Mouse (Mus musculus) left cerebral cortex, postnatal 14 days (tissue): Measurements from ENCODE around the gene Npas2. TPM values are rescaled to one million over a fixed set of nuclear protein-coding genes. Genes with fewer than 3 reads are reported as not detected.

ENCODE experiments used
- DNase-seq, 2 experiments: peaks; one replicate each; pipeline ENCODE4 v3.0.0; 2021 to 2022; ENCODE audit warnings: low spot score in 2 of 2, mixed read lengths in 1 of 2
- intact Hi-C: fragments of 180-260 bp; cut with DNase I; formaldehyde crosslinking; loops from one replicate; pipeline ENCODE4 v1.15.1; 2025
- total RNA-seq, 2 experiments: library from RNA; stranded (reverse); gene quantifications; 2 replicates each; pipeline ENCODE4 v1.2.3; 2021

Gene Npas2
- total RNA-seq, 2 experiments from 2014 or later = 52.9 to 54.5 TPM

- intact Hi-C loops = no loop called here
- DNase-seq = peak in 1 of 2 experiments; percentile 43
These were observed 124.4 kb downstream of the Npas2 start for GRCm38 (mm10) chr1:39317935-39318334.

- peak in 1 of 2 experiments; percentile 61 for DNase-seq
- intact Hi-C loops = no loop called here
These were observed 125.3 kb downstream of the Npas2 start for GRCm38 (mm10) chr1:39318870-39319269.

- intact Hi-C loops = no loop called here
These were observed 128.4 kb downstream of the Npas2 start for GRCm38 (mm10) chr1:39321954-39322353.

GRCm38 (mm10) chr1:39325228-39325627 is 131.7 kb downstream of the Npas2 start:
- intact Hi-C loops = no loop called here

More at GRCm38 (mm10) chr1:39321954-39322353, 128.4 kb downstream of the Npas2 start:
- no peak for DNase-seq

GRCm38 (mm10) chr1:39327546-39327945 is 134.0 kb downstream of the Npas2 start:
- peak in 1 of 2 experiments; percentile 49 for DNase-seq
- intact Hi-C loops = no loop called here

More at GRCm38 (mm10) chr1:39325228-39325627, 131.7 kb downstream of the Npas2 start:
- DNase-seq = no peak

GRCm38 (mm10) chr1:39330857-39331594 is 137.5 kb downstream of the Npas2 start:
- DNase-seq = no peak
- intact Hi-C loops = loop anchor here (10.0 kb wide), 1 partner anchor 236 kb away; no protein-coding TSS in a partner anchor

GRCm38 (mm10) chr1:39332456-39332855 is 138.9 kb downstream of the Npas2 start:
- no peak for DNase-seq
- intact Hi-C loops = loop anchor here (10.0 kb wide), 1 partner anchor 238 kb away; no protein-coding TSS in a partner anchor

GRCm38 (mm10) chr1:39335561-39336196 is 142.1 kb downstream of the Npas2 start:
- no peak for DNase-seq
- intact Hi-C loops = loop anchor here (10.0 kb wide), 1 partner anchor 241 kb away; no protein-coding TSS in a partner anchor

GRCm38 (mm10) chr1:39336788-39337187 is 143.3 kb downstream of the Npas2 start:
- peak in 1 of 2 experiments; percentile 40 for DNase-seq
- intact Hi-C loops = loop anchor here (10.0 kb wide), 1 partner anchor 242 kb away; no protein-coding TSS in a partner anchor

- DNase-seq = no peak
- intact Hi-C loops = loop anchor here (10.0 kb wide), 1 partner anchor 244 kb away; no protein-coding TSS in a partner anchor
These were observed 145.3 kb downstream of the Npas2 start for GRCm38 (mm10) chr1:39338831-39339230.

GRCm38 (mm10) chr1:39339455-39339854 is 145.9 kb downstream of the Npas2 start:
- intact Hi-C loops = loop anchor here (10.0 kb wide), 1 partner anchor 245 kb away; no protein-coding TSS in a partner anchor

GRCm38 (mm10) chr1:39340156-39340555 is 146.6 kb downstream of the Npas2 start:
- DNase-seq = no peak
- intact Hi-C loops = loop anchor here (2.0 to 10.0 kb wide), 2 partner anchors 145 to 329 kb away; partner anchors contain the start of gene Npas2

More at GRCm38 (mm10) chr1:39339455-39339854, 145.9 kb downstream of the Npas2 start:
- DNase-seq = no peak

- intact Hi-C loops = loop anchor here (2.0 to 10.0 kb wide), 2 partner anchors 146 to 330 kb away; partner anchors contain the start of gene Npas2
- peak; percentile 58 to 61 for DNase-seq
These were observed 147.1 kb downstream of the Npas2 start for GRCm38 (mm10) chr1:39340647-39341046.

GRCm38 (mm10) chr1:39341807-39342206 is 148.3 kb downstream of the Npas2 start:
- intact Hi-C loops = loop anchor here (2.0 to 10.0 kb wide), 2 partner anchors 147 to 331 kb away; partner anchors contain the start of gene Npas2
- no peak for DNase-seq

GRCm38 (mm10) chr1:39343242-39343641 is 149.7 kb downstream of the Npas2 start:
- DNase-seq = no peak
- intact Hi-C loops = loop anchor here (10.0 kb wide), 1 partner anchor 148 kb away; the partner anchor contains the start of gene Npas2

GRCm38 (mm10) chr1:39344981-39345600 is 151.6 kb downstream of the Npas2 start:
- peak in 1 of 2 experiments; percentile 51 for DNase-seq

GRCm38 (mm10) chr1:39349001-39349400 is 155.5 kb downstream of the Npas2 start:
- DNase-seq = peak in 1 of 2 experiments; percentile 60
- intact Hi-C loops = loop anchor here (10.0 kb wide), 1 partner anchor 154 kb away; the partner anchor contains the start of gene Npas2

More at GRCm38 (mm10) chr1:39344981-39345600, 151.6 kb downstream of the Npas2 start:
- intact Hi-C loops = loop anchor here (10.0 kb wide), 1 partner anchor 150 kb away; the partner anchor contains the start of gene Npas2

- intact Hi-C loops = loop anchor here (10.0 kb wide), 1 partner anchor 155 kb away; the partner anchor contains the start of gene Npas2
- DNase-seq = no peak
These were observed 155.9 kb downstream of the Npas2 start for GRCm38 (mm10) chr1:39349427-39349826.
